Mouse (Mus musculus) heart, embryonic 15.5 days (tissue): ENCODE data around the gene Polm. TPM values are rescaled to one million over a fixed set of nuclear protein-coding genes. Genes with fewer than 3 reads are reported as not detected.

Source experiments
- ATAC-seq: fragments of 200-750 bp; cut with Nextera tagmentation; replicated peaks from 2 replicates; pipeline ENCODE4 v1.8.0; 2017; ENCODE audit warnings: low read depth, moderate TSS enrichment; ENCODE audit not compliant: insufficient number of reproducible peaks, insufficient read depth, low FRiP score
- H3K27ac ChIP-seq: fragments of 300-500 bp; sonication (generic); 2 replicates; pipeline ENCODE4 v1.5.1; 2015; ENCODE audit warnings: mild to moderate bottlenecking, inconsistent platforms
- H3K27me3 ChIP-seq: fragments of 300-500 bp; sonication (generic); 2 replicates; pipeline ENCODE4 v1.6.1; 2015; ENCODE audit warnings: inconsistent platforms
- H3K36me3 ChIP-seq: fragments of 300-500 bp; sonication (generic); 2 replicates; pipeline ENCODE4 v1.6.1; 2015; ENCODE audit warnings: mild to moderate bottlenecking, inconsistent platforms
- H3K4me1 ChIP-seq: fragments of 300-500 bp; sonication (generic); replicated peaks from 2 replicates; pipeline ENCODE4 v1.6.1; 2015; ENCODE audit warnings: inconsistent platforms
- H3K4me2 ChIP-seq: fragments of 300-500 bp; sonication (generic); 2 replicates; pipeline ENCODE4 v1.6.1; 2015; ENCODE audit warnings: inconsistent platforms, mild to moderate bottlenecking, moderate library complexity
- H3K4me3 ChIP-seq: fragments of 300-500 bp; sonication (generic); 2 replicates; pipeline ENCODE4 v1.5.1; 2015; ENCODE audit warnings: mild to moderate bottlenecking, inconsistent platforms
- H3K9ac ChIP-seq: fragments of 300-500 bp; sonication (generic); 2 replicates; pipeline ENCODE4 v1.6.1; 2015; ENCODE audit warnings: mild to moderate bottlenecking, inconsistent platforms
- H3K9me3 ChIP-seq: fragments of 300-500 bp; sonication (generic); replicated peaks from 2 replicates; pipeline ENCODE4 v1.6.1; 2016; ENCODE audit warnings: inconsistent platforms
- WGBS: fragments of 180-500 bp; shearing (Covaris S2); methylation state at CpG from one replicate; pipeline ENCODE4 v1.1.7; 2015; ENCODE audit warnings: mixed read lengths; 5-methylcytosine and 5-hydroxymethylcytosine counted together
- polyA plus RNA-seq: library from polyadenylated mRNA; unstranded; fragments of >200 nt; fragmentation: Nextera tagmentation; extraction: Ambion mirVana; gene quantifications from 2 replicates; pipeline ENCODE4 v1.2.1, GENCODE M21; 2015

Gene Polm
- polyA plus RNA-seq, 1 experiment from 2014 or later: 6.0 TPM

- ATAC-seq: no peak; the same call in 1 of the 2 replicates
- 55% methylated on average over 6 of the region's 6 CpGs for whole genome bisulfite sequencing
Measured at GRCm38 (mm10) chr11:5789071-5789753, 48.6 kb downstream of the Polm start.

GRCm38 (mm10) chr11:5788056-5789014, 49.5 kb downstream of the Polm start, which contains the start of gene Dbnl:
Gene Dbnl (plus strand): TSS chr11:5788488.
- Histone ChIP-seq H3K4me2 (peak within 1 kb of the TSS; percentile 86), H3K9me3 (no peaks in the 10 kb centered on the region), H3K4me3 (peak within 1 kb of the TSS; percentile 91), H3K36me3 (peaks cover 13% of the 10 kb centered on the region), H3K9ac (peak within 1 kb of the TSS; percentile 89), H3K27ac (peak within 1 kb of the TSS; percentile 96), H3K4me1 (peaks cover 20% of the 10 kb centered on the region), H3K27me3 (no peaks in the 10 kb centered on the region)
- ATAC-seq: peak; percentile 93
- under 1% methylated on average over 74 of the region's 74 CpGs for WGBS

More at GRCm38 (mm10) chr11:5789071-5789753, 48.6 kb downstream of the Polm start:
- peaks cover 20% of the 10 kb centered on the region for H3K36me3 ChIP-seq
- peak overlapping the region; percentile 91 for H3K4me3 ChIP-seq
- H3K27me3 ChIP-seq: no peaks in the 10 kb centered on the region
- H3K27ac ChIP-seq: peak overlapping the region; percentile 96
- H3K4me2 ChIP-seq: peak overlapping the region; percentile 86
- H3K4me1 ChIP-seq: peaks cover 20% of the 10 kb centered on the region
- H3K9ac ChIP-seq: peak overlapping the region; percentile 89
- no peaks in the 10 kb centered on the region for H3K9me3 ChIP-seq

- Histone ChIP-seq H3K4me1 (peaks cover 21% of the 10 kb centered on the region), H3K9ac (peak overlapping the region; percentile 89), H3K9me3 (no peaks in the 10 kb centered on the region), H3K4me3 (peak overlapping the region; percentile 91), H3K4me2 (peak overlapping the region; percentile 86), H3K27ac (peak overlapping the region; percentile 96), H3K36me3 (peaks cover 9% of the 10 kb centered on the region), H3K27me3 (no peaks in the 10 kb centered on the region)
- 31% methylated on average over 8 of the region's 8 CpGs for WGBS
- ATAC-seq: no peak
Measured at GRCm38 (mm10) chr11:5787671-5788055, 50.2 kb downstream of the Polm start.

- Histone ChIP-seq H3K27me3 (no peaks in the 10 kb centered on the region), H3K36me3 (no peaks in the 10 kb centered on the region), H3K9ac (no peak overlapping the region), H3K9me3 (no peaks in the 10 kb centered on the region), H3K4me2 (no peak overlapping the region), H3K27ac (no peak overlapping the region), H3K4me1 (peaks cover 23% of the 10 kb centered on the region), H3K4me3 (no peak overlapping the region)
- no peak for ATAC-seq
Measured at GRCm38 (mm10) chr11:5785732-5786131, 52.1 kb downstream of the Polm start.

GRCm38 (mm10) chr11:5782199-5782944, 55.4 kb downstream of the Polm start:
- Histone ChIP-seq H3K36me3 (no peaks in the 10 kb centered on the region), H3K4me1 (peaks cover 7% of the 10 kb centered on the region; the same call in 1 of the 2 replicates), H3K4me3 (no peak overlapping the region), H3K4me2 (no peak overlapping the region), H3K27me3 (no peaks in the 10 kb centered on the region), H3K27ac (no peak overlapping the region), H3K9me3 (no peaks in the 10 kb centered on the region), H3K9ac (no peak overlapping the region)
- 40% methylated on average over 8 of the region's 8 CpGs for WGBS
- no peak for ATAC-seq

GRCm38 (mm10) chr11:5780035-5780499, 57.7 kb downstream of the Polm start:
- H3K4me3 ChIP-seq: no peak overlapping the region
- WGBS: 84% methylated on average over 6 of the region's 6 CpGs
- no peaks in the 10 kb centered on the region for H3K27me3 ChIP-seq
- H3K9ac ChIP-seq: no peak overlapping the region
- H3K27ac ChIP-seq: no peak overlapping the region
- no peaks in the 10 kb centered on the region for H3K36me3 ChIP-seq
- no peak overlapping the region for H3K4me2 ChIP-seq
- ATAC-seq: 0 out of 2 replicates have a peak, but pooled peaks have one; percentile 31
- no peaks in the 10 kb centered on the region for H3K9me3 ChIP-seq
- H3K4me1 ChIP-seq: 0 out of 2 replicates have a peak, but pooled peaks cover 4% of the 10 kb centered on the region

- Histone ChIP-seq H3K9me3 (no peaks in the 10 kb centered on the region), H3K4me2 (no peak overlapping the region), H3K27ac (no peak overlapping the region), H3K27me3 (no peaks in the 10 kb centered on the region), H3K9ac (no peak overlapping the region), H3K4me3 (no peak overlapping the region), H3K36me3 (no peaks in the 10 kb centered on the region; the same call in 1 of the 2 replicates), H3K4me1 (0 out of 2 replicates have a peak, but pooled peaks cover 4% of the 10 kb centered on the region)
- ATAC-seq: no peak
- WGBS: 78% methylated on average over 2 of the region's 2 CpGs
Measured at GRCm38 (mm10) chr11:5778481-5778880, 59.3 kb downstream of the Polm start.

Other genes with a start within 250 kb of the Polm start
- gene Mrps24, start 122.3 kb downstream of the Polm start, polyA plus RNA-seq: 171 and 181 TPM in 2 replicates
- 32.8 and 34.0 TPM in 2 replicates for gene Urgcp, start 75.6 kb downstream of the Polm start, polyA plus RNA-seq
- 64.4 and 82.3 TPM in 2 replicates for gene Dbnl, start 49.5 kb downstream of the Polm start, polyA plus RNA-seq
- gene Pgam2, start 34.3 kb downstream of the Polm start, polyA plus RNA-seq: 876 and 993 TPM in 2 replicates
- gene Aebp1, start 23.9 kb upstream of the Polm start, polyA plus RNA-seq: 31.7 and 43.7 TPM in 2 replicates
- gene Pold2, start 40.3 kb upstream of the Polm start, polyA plus RNA-seq: 96.4 and 112 TPM in 2 replicates
- 3,544 and 4,168 TPM in 2 replicates for gene Myl7, start 60.8 kb upstream of the Polm start, polyA plus RNA-seq
- gene Gck, start 112.1 kb upstream of the Polm start, polyA plus RNA-seq: 0.72 and 2.0 TPM in 2 replicates
- 33.6 and 42.2 TPM in 2 replicates for gene Ykt6, start 117.7 kb upstream of the Polm start, polyA plus RNA-seq
- 2.8 and 3.5 TPM in 2 replicates for gene Camk2b, start 228.3 kb upstream of the Polm start, polyA plus RNA-seq